Mouse (Mus musculus): ENCODE results near the gene Zcchc10. TPM values are rescaled to one million over a fixed set of nuclear protein-coding genes. Genes with fewer than 3 reads are reported as not detected.
"Not testable (repeated sequence)": the region's sequence is repeated elsewhere in the genome, so short reads cannot be mapped to it uniquely, and the experiment has no call there.

The Zcchc10 gene
- 16.8 and 18.7 TPM in 2 replicates for polyA plus RNA-seq (2014; fragmentation: Nextera tagmentation; extraction: Ambion mirVana)

DNA sequence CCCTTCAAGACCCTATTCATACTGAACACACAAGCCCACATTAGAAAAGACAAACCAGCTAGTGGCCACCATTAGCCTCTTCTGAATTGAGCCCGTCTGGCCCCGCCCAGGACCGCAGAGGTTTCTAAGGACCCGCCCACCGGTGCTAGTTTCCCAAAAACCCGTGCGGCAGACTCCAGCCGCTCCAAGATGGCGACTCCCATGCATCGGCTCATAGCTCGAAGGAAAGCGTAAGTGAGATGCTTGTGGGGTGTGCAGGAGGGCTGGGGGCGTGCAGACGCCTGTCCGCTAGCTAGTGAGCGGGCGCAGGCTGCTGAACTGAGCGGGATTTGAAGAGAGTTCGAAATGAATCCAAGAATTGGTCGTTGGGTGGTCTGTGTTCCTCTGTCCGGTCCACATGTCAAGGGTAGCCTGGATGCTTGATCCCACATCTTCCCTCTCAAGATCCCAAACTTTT, at the start of gene Zcchc10:
Zcchc10 (plus strand) TSS at position 168 of the 457 bp plus-strand sequence.
- H3K4me2 ChIP-seq (ENCODE audit: low read depth, low read length): peak within 1 kb of the TSS; percentile 60
- no peaks in the 10 kb centered on the region for H3K27me3 ChIP-seq (ENCODE audit: control insufficient read depth, insufficient read depth, low read length)
- ATAC-seq (ENCODE audit: low read depth): peak; percentile 95
- H3K4me1 ChIP-seq (ENCODE audit: control insufficient read depth, insufficient read depth, low read length): peaks cover 6% of the 10 kb centered on the region; the same call in 1 of the 2 replicates
- peak within 1 kb of the TSS; percentile 66 for H3K4me3 ChIP-seq (ENCODE audit: low read depth, low read length)
- peak within 1 kb of the TSS; percentile 48; the same call in 1 of the 2 replicates for H3K27ac ChIP-seq (ENCODE audit: low read depth, low read length)
- H3K9ac ChIP-seq (replicated peaks; ENCODE audit: low read depth, low read length): peak within 1 kb of the TSS; percentile 68
- under 1% methylated on average over 21 of the region's 21 CpGs for WGBS
- peaks cover 5% of the 10 kb centered on the region; the same call in 1 of the 2 replicates for H3K36me3 ChIP-seq (ENCODE audit: control insufficient read depth, insufficient read depth, low read length)
- no peaks in the 10 kb centered on the region for H3K9me3 ChIP-seq (ENCODE audit: control insufficient read depth, low read length)

DNA sequence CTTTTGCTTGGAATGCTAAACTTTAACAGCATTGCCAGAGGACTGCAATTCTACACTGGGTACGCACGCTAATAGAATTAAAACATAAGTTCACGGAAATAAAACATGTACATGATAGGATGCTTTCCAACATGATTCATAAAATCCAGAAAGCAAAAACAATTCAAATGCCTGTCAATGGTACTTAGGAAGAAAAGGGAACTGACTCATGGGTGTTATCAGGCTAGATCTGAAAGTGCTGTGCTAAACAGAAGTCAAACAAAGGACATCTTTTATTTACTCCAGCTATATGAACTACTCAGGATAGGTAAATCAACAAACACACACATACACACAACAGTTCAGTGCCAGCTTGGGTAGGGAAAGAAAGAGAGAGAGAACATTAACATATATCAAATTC, 49.1 kb upstream of the Zcchc10 start:
- Histone ChIP-seq H3K36me3 (ENCODE audit: control insufficient read depth, insufficient read depth, low read length) (peaks cover 39% of the 10 kb centered on the region), H3K9me3 (ENCODE audit: control insufficient read depth, low read length) (no peaks in the 10 kb centered on the region), H3K4me3 (ENCODE audit: low read depth, low read length) (no peak overlapping the region), H3K4me2 (ENCODE audit: low read depth, low read length) (no peak overlapping the region), H3K27me3 (ENCODE audit: control insufficient read depth, insufficient read depth, low read length) (no peaks in the 10 kb centered on the region), H3K9ac (replicated peaks; ENCODE audit: low read depth, low read length) (no peak overlapping the region), H3K4me1 (ENCODE audit: control insufficient read depth, insufficient read depth, low read length) (no peaks in the 10 kb centered on the region), H3K27ac (ENCODE audit: low read depth, low read length) (no peak overlapping the region)
- 99% methylated on average over 3 of the region's 3 CpGs for WGBS
- ATAC-seq (ENCODE audit: low read depth): no peak

DNA sequence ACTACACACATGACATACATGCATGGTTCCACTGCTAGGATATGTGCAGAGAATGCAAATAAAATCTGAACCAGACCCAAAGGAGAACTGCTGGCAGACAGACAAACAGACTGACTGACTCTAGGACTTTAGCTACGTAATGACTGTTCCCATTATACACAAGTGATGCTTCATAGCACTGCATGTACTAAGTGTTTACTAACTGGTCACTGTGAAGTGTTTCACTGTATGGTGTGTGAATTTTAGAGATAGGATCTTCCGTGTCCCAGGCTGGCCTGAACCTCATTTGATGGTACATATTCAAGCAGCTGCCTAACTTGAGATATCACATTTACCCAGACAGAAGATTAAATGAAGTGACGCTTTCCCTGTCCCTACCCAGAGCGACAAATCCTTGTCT, 46.1 kb upstream of the Zcchc10 start:
- ATAC-seq (ENCODE audit: low read depth): no peak
- H3K9me3 ChIP-seq (ENCODE audit: control insufficient read depth, low read length): no peaks in the 10 kb centered on the region
- no peaks in the 10 kb centered on the region for H3K27me3 ChIP-seq (ENCODE audit: control insufficient read depth, insufficient read depth, low read length)
- H3K9ac ChIP-seq (replicated peaks; ENCODE audit: low read depth, low read length): no peak overlapping the region
- 96% methylated on average over 4 of the region's 4 CpGs for WGBS
- no peak overlapping the region for H3K4me3 ChIP-seq (ENCODE audit: low read depth, low read length)
- peaks cover 33% of the 10 kb centered on the region for H3K36me3 ChIP-seq (ENCODE audit: control insufficient read depth, insufficient read depth, low read length)
- H3K27ac ChIP-seq (ENCODE audit: low read depth, low read length): no peak overlapping the region
- no peaks in the 10 kb centered on the region for H3K4me1 ChIP-seq (ENCODE audit: control insufficient read depth, insufficient read depth, low read length)
- no peak overlapping the region for H3K4me2 ChIP-seq (ENCODE audit: low read depth, low read length)

DNA sequence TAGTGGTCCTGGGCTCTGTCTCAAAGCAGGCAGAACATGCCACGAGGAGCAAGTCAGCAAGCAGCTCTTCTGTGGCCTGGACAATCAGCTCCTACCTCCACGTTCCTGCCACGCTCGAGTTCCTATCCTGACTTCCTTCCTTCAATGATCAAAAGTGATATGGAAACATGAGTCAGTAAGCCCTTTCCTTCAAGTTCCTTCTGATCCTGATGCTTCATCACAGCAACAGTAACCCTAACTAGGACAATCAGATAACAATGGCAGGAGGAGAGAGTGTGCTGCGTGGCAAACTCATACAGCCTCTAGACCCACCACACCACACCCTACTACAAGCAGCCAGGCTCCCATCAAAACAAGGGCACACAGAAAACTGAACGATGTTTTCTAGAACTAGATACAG, 38.6 kb upstream of the Zcchc10 start:
- peaks cover 72% of the 10 kb centered on the region for H3K36me3 ChIP-seq (ENCODE audit: control insufficient read depth, insufficient read depth, low read length)
- WGBS: 93% methylated on average over 6 of the region's 6 CpGs
- no peaks in the 10 kb centered on the region for H3K9me3 ChIP-seq (ENCODE audit: control insufficient read depth, low read length)
- no peak overlapping the region for H3K9ac ChIP-seq (replicated peaks; ENCODE audit: low read depth, low read length)
- no peak overlapping the region for H3K4me2 ChIP-seq (ENCODE audit: low read depth, low read length)
- H3K27me3 ChIP-seq (ENCODE audit: control insufficient read depth, insufficient read depth, low read length): no peaks in the 10 kb centered on the region
- H3K4me1 ChIP-seq (ENCODE audit: control insufficient read depth, insufficient read depth, low read length): no peaks in the 10 kb centered on the region
- ATAC-seq (ENCODE audit: low read depth): no peak
- H3K4me3 ChIP-seq (ENCODE audit: low read depth, low read length): no peak overlapping the region
- H3K27ac ChIP-seq (ENCODE audit: low read depth, low read length): no peak overlapping the region

DNA sequence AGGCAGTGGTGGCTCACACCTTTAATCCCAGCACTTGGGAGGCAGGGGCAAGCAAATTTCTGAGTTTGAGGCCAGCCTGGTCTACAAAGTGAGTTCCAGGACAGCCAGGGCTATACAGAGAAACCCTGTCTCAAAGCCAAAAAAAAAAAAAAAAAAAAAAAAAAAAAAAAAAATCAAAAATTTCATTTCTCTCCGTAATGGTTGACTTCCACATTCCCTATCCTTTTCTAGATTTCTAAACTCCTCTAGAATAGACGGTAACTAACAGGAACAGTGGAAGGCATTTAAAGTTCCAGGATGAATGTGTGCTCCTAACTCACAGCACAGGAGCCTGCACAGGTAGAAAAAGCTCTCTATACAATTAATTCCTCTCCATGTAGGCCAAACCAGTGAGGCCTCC, 34.3 kb upstream of the Zcchc10 start:
- WGBS: 92% methylated on average over 2 of the region's 2 CpGs
- H3K4me1 ChIP-seq (ENCODE audit: control insufficient read depth, insufficient read depth, low read length); H3K9ac ChIP-seq (replicated peaks; ENCODE audit: low read depth, low read length); H3K4me3 ChIP-seq (ENCODE audit: low read depth, low read length); H3K4me2 ChIP-seq (ENCODE audit: low read depth, low read length); H3K9me3 ChIP-seq (ENCODE audit: control insufficient read depth, low read length); H3K27ac ChIP-seq (ENCODE audit: low read depth, low read length); H3K27me3 ChIP-seq (ENCODE audit: control insufficient read depth, insufficient read depth, low read length); ATAC-seq (ENCODE audit: low read depth): not testable (repeated sequence)
- H3K36me3 ChIP-seq (ENCODE audit: control insufficient read depth, insufficient read depth, low read length): peaks cover 45% of the 10 kb centered on the region

DNA sequence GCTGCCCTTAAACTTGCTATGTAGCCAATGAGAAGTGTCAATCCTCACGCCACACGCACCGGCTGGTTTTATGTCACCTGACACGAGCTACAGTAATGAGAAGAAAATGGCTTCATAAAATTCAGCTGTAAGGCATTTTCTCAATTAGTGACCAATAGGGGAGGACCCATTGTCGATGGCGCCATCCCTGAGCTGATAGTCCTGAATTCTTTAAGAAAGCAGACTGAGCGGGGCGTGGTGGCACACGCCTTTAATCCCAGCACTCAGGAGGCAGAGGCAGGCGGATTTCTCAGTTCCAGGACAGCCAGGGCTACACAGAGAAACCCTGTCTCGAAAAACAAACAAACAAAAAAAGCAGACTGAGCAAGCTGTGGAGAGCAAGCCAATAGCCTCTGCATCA, 33.6 kb upstream of the Zcchc10 start:
- Histone ChIP-seq H3K36me3 (ENCODE audit: control insufficient read depth, insufficient read depth, low read length) (peaks cover 40% of the 10 kb centered on the region), H3K9ac (replicated peaks; ENCODE audit: low read depth, low read length) (no peak overlapping the region)
- ATAC-seq (ENCODE audit: low read depth): no peak

DNA sequence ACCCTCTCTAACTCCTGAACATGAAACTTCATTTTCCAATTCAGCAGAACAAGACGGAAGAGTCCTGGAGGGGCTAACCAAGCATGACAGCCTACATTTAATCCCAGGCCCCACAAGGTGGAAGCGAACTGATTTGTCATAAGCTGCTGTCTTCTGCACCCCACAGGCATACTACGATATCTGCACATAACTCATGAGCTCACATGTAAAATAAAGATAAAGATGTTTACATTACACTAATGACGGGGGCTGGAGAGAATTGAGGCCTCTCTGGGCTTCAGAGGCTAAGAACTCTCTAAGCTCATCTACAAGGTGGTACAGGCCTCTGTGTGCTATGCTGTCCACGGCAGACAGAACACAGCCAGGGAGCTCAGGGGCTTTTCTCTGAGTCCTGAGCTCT, 30.0 kb upstream of the Zcchc10 start:
- no peak overlapping the region for H3K4me2 ChIP-seq (ENCODE audit: low read depth, low read length)
- H3K36me3 ChIP-seq (ENCODE audit: control insufficient read depth, insufficient read depth, low read length): peaks cover 6% of the 10 kb centered on the region
- no peaks in the 10 kb centered on the region for H3K27me3 ChIP-seq (ENCODE audit: control insufficient read depth, insufficient read depth, low read length)
- WGBS: 82% methylated on average over 5 of the region's 5 CpGs
- H3K9me3 ChIP-seq (ENCODE audit: control insufficient read depth, low read length): no peaks in the 10 kb centered on the region
- H3K9ac ChIP-seq (replicated peaks; ENCODE audit: low read depth, low read length): no peak overlapping the region
- H3K4me1 ChIP-seq (ENCODE audit: control insufficient read depth, insufficient read depth, low read length): peaks cover 19% of the 10 kb centered on the region
- no peak overlapping the region for H3K27ac ChIP-seq (ENCODE audit: low read depth, low read length)
- ATAC-seq (ENCODE audit: low read depth): no peak
- H3K4me3 ChIP-seq (ENCODE audit: low read depth, low read length): no peak overlapping the region

More for the DNA sequence above, 33.6 kb upstream of the Zcchc10 start:
- no peak overlapping the region for H3K4me3 ChIP-seq (ENCODE audit: low read depth, low read length)
- no peaks in the 10 kb centered on the region for H3K27me3 ChIP-seq (ENCODE audit: control insufficient read depth, insufficient read depth, low read length)
- H3K9me3 ChIP-seq (ENCODE audit: control insufficient read depth, low read length): no peaks in the 10 kb centered on the region
- H3K4me2 ChIP-seq (ENCODE audit: low read depth, low read length): no peak overlapping the region
- H3K27ac ChIP-seq (ENCODE audit: low read depth, low read length): no peak overlapping the region
- H3K4me1 ChIP-seq (ENCODE audit: control insufficient read depth, insufficient read depth, low read length): no peaks in the 10 kb centered on the region
- WGBS: 90% methylated on average over 11 of the region's 11 CpGs

DNA sequence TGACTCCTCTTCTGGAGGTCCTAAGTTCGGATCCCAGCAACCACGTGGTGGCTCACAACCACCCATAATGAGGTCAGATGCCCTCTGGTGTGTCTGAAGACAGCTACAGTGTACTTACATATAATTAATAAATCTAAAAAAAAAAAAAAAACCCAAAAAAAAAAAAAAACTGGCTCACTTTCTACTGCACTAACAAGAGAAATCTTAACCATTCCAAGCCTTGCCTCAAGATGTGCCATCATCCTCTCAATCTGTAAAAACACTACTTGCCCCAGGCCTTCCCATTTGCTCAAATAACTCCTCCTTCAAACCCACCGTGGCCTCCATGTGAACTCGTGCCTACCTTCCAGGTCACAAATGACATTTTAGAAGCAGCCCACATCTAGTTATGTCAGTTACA, 27.6 kb upstream of the Zcchc10 start:
- WGBS: 80% methylated on average over 4 of the region's 4 CpGs
- no peak overlapping the region for H3K9ac ChIP-seq (replicated peaks; ENCODE audit: low read depth, low read length)
- no peak overlapping the region for H3K27ac ChIP-seq (ENCODE audit: low read depth, low read length)
- no peak for ATAC-seq (ENCODE audit: low read depth)
- peaks cover 19% of the 10 kb centered on the region for H3K4me1 ChIP-seq (ENCODE audit: control insufficient read depth, insufficient read depth, low read length)
- no peaks in the 10 kb centered on the region for H3K36me3 ChIP-seq (ENCODE audit: control insufficient read depth, insufficient read depth, low read length)
- H3K9me3 ChIP-seq (ENCODE audit: control insufficient read depth, low read length): no peaks in the 10 kb centered on the region
- H3K4me3 ChIP-seq (ENCODE audit: low read depth, low read length): no peak overlapping the region
- no peaks in the 10 kb centered on the region for H3K27me3 ChIP-seq (ENCODE audit: control insufficient read depth, insufficient read depth, low read length)
- H3K4me2 ChIP-seq (ENCODE audit: low read depth, low read length): no peak overlapping the region

DNA sequence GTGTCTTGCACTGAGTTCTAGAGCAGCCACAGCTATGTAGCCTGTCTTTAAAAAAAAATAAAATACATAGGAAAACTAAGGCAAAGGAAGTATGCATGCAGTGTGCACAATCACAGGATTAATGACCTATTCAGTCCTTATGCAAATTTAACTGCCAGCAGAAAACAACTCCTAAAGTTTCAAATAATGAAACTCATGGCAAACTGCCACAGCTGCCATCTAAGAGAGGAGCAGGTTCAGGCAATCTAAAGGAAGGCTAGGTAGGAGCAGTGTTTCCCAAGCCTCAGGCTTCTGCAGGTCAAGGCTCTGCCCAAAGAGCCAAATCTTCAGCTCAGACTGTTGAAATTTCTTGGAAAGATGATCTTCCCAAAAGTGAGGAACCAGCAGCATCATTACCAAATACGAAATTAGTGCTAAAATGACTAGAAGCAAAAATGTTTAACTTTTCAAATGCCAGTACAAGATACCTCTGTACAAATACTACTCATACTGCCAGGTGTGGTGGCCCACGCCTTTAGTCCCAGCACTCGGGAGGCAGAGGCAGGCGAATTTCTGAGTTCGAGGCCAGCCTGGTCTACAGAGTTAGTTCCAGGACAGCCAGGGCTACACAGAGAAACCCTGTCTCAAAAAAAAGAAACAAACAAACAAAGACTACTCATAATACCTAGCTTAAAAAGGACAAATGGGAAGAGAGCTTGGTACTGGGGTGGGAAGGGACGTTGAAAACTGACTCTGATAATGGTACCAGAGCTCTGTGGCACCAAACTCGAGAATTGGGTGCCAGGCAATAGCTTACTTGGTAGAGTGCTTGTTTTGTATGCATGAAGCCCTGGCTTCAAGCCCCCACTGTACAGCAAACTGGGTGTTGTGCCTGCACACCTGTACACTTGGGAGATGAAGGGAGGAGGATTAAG, 26.3 kb upstream of the Zcchc10 start:
- no peak overlapping the region for H3K9ac ChIP-seq (replicated peaks; ENCODE audit: low read depth, low read length)
- ATAC-seq (ENCODE audit: low read depth): no peak
- H3K36me3 ChIP-seq (ENCODE audit: control insufficient read depth, insufficient read depth, low read length): no peaks in the 10 kb centered on the region
- peaks cover 19% of the 10 kb centered on the region for H3K4me1 ChIP-seq (ENCODE audit: control insufficient read depth, insufficient read depth, low read length)
- no peaks in the 10 kb centered on the region for H3K9me3 ChIP-seq (ENCODE audit: control insufficient read depth, low read length)
- no peak overlapping the region for H3K27ac ChIP-seq (ENCODE audit: low read depth, low read length)
- H3K4me3 ChIP-seq (ENCODE audit: low read depth, low read length): peak overlapping the region; percentile 97; the same call in 1 of the 2 replicates
- peak overlapping the region; percentile 83 for H3K4me2 ChIP-seq (ENCODE audit: low read depth, low read length)
- no peaks in the 10 kb centered on the region for H3K27me3 ChIP-seq (ENCODE audit: control insufficient read depth, insufficient read depth, low read length)
- 91% methylated on average over 7 of the region's 7 CpGs for WGBS
